Mouse (Mus musculus) left cerebral cortex, adult 18-20 months (tissue): ENCODE measurements at regions not wholly inside any gene's neighbourhood (a gene's known extent, or its start where the extent isn't known, plus 50 kb on each side); places are given as distances from the start of the nearest gene placed in this dataset.

Experiments used
- DNase-seq, 2 experiments: peaks; one replicate each; pipeline ENCODE4 v3.0.0; 2021 to 2022; ENCODE audit warnings: low spot score in 2 of 2, mixed read lengths in 1 of 2

- no peak for DNase-seq
These were observed 90.8 kb downstream of the Iyd start for GRCm38 (mm10) chr10:3630763-3631223.

- DNase-seq: no peak
These were observed 93.9 kb downstream of the Iyd start for GRCm38 (mm10) chr10:3633871-3634496.

- DNase-seq: no peak
These were observed 96.1 kb upstream of the Plekhg1 start for GRCm38 (mm10) chr10:3644111-3644510.

- DNase-seq: peak; percentile 4 to 16
These were observed 95.1 kb upstream of the Plekhg1 start for GRCm38 (mm10) chr10:3645030-3645429.

GRCm38 (mm10) chr10:3646151-3646910 is 93.8 kb upstream of the Plekhg1 start:
- DNase-seq: no peak

- no peak for DNase-seq
These were observed 92.1 kb upstream of the Plekhg1 start for GRCm38 (mm10) chr10:3647811-3648731.

GRCm38 (mm10) chr10:3649983-3650382 is 90.2 kb upstream of the Plekhg1 start:
- DNase-seq: no peak

- no peak for DNase-seq
These were observed 89.6 kb upstream of the Plekhg1 start for GRCm38 (mm10) chr10:3650561-3650960.

GRCm38 (mm10) chr10:3652522-3652921 is 87.6 kb upstream of the Plekhg1 start:
- DNase-seq: no peak

GRCm38 (mm10) chr10:3656081-3656480 is 84.1 kb upstream of the Plekhg1 start:
- no peak for DNase-seq

GRCm38 (mm10) chr10:3662156-3662555 is 78.0 kb upstream of the Plekhg1 start:
- DNase-seq: no peak

GRCm38 (mm10) chr10:3662571-3662970 is 77.6 kb upstream of the Plekhg1 start:
- no peak for DNase-seq

GRCm38 (mm10) chr10:3663296-3663695 is 76.9 kb upstream of the Plekhg1 start:
- no peak for DNase-seq

- no peak for DNase-seq
These were observed 55.7 kb upstream of the Plekhg1 start for GRCm38 (mm10) chr10:3684481-3684880.
